Mouse (Mus musculus) midbrain, embryonic 10.5 days (tissue): Measurements from ENCODE around the gene Gabarapl2. TPM values are rescaled to one million over a fixed set of nuclear protein-coding genes. Genes with fewer than 3 reads are reported as not detected.
A peak's percentile ranks its signal among the peaks of the same experiment; 100 is the strongest.

Source experiments
- DNase-seq: peaks from one replicate; pipeline ENCODE4 v3.0.0-alpha.2; 2017; ENCODE audit warnings: low spot score
- H3K27ac ChIP-seq: fragments of 300-500 bp; sonication (generic); replicated peaks from 2 replicates; pipeline ENCODE4 v1.5.1; 2016; ENCODE audit warnings: mild to moderate bottlenecking
- H3K27me3 ChIP-seq: fragments of 300-500 bp; sonication (generic); 2 replicates; pipeline ENCODE4 v1.6.1; 2016; ENCODE audit warnings: low read depth, mild to moderate bottlenecking; ENCODE audit not compliant: poor library complexity, severe bottlenecking
- H3K36me3 ChIP-seq: fragments of 300-500 bp; sonication (generic); 2 replicates; pipeline ENCODE4 v1.6.1; 2016; ENCODE audit warnings: mild to moderate bottlenecking, moderate library complexity
- H3K4me1 ChIP-seq: fragments of 300-500 bp; sonication (generic); 2 replicates; pipeline ENCODE4 v1.6.1; 2016
- H3K4me3 ChIP-seq: fragments of 300-500 bp; sonication (generic); 2 replicates; pipeline ENCODE4 v1.5.1; 2016; ENCODE audit warnings: mild to moderate bottlenecking, moderate library complexity
- H3K9me3 ChIP-seq: fragments of 300-500 bp; sonication (generic); replicated peaks from 2 replicates; pipeline ENCODE4 v1.6.1; 2016; ENCODE audit warnings: mild to moderate bottlenecking
- WGBS: fragments of 180-500 bp; shearing (Covaris S2); methylation state at CpG from one replicate; pipeline ENCODE4 v1.1.7; 2016; 5-methylcytosine and 5-hydroxymethylcytosine counted together
- polyA plus RNA-seq: library from polyadenylated mRNA; unstranded; fragments of >200 nt; fragmentation: Nextera tagmentation; extraction: Ambion mirVana; gene quantifications from 2 replicates; pipeline ENCODE4 v1.2.1, GENCODE M21; 2016

The Gabarapl2 gene
- polyA plus RNA-seq, 1 experiment from 2014 or later, result 235 TPM

DNA sequence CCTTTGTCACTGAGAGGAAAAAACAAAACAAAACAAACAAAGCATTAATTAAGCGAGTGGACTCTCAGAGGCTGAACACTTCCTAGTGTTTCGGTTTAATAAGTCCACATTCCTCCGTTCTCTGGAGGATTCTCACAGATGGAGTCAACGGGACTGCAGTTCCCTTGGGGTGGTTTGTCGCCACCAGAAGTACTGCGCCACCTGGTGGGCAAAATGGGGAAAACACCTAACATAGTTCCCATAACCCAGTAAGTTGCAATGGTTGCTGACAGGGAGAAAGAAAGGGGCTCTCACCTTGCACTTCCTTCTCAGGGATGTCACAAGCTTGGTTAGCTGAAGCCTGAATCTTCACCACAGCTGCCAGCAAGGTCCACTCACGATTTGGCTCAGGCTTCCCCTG, 49.4 kb downstream of the Gabarapl2 start:
- 23% methylated on average over 7 of the region's 7 CpGs for WGBS
- Histone ChIP-seq H3K4me1 (peaks cover 11% of the 10 kb centered on the region), H3K36me3 (peaks cover 68% of the 10 kb centered on the region), H3K27ac (no peak overlapping the region), H3K9me3 (no peaks in the 10 kb centered on the region), H3K4me3 (no peak overlapping the region), H3K27me3 (no peaks in the 10 kb centered on the region)
- peak; percentile 79 for DNase-seq

DNA sequence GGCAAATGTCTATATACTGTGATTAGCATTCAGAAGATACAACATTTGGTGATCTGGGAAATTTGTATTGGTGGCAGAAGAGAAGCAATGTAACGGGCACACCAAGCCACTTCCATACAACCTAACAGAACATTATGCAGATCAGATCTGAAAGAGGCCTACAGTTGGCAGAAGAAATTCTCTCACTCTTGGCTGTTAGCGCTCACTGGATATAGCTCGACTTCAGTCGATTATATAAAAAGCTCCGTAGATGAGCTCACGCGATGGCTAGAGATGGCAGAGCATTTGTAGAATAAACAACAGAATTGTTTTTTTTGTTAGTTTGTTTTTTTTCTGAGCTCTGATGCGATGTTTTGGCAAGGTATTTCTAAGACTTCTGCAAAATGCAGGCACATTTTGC, 50.8 kb downstream of the Gabarapl2 start:
- Histone ChIP-seq H3K9me3 (no peaks in the 10 kb centered on the region), H3K4me3 (peak overlapping the region; percentile 85), H3K4me1 (peaks cover 11% of the 10 kb centered on the region), H3K27me3 (no peaks in the 10 kb centered on the region), H3K36me3 (peaks cover 68% of the 10 kb centered on the region), H3K27ac (peak overlapping the region; percentile 90; the same call in 1 of the 2 replicates)
- no peak for DNase-seq
- 74% methylated on average over 8 of the region's 8 CpGs for whole genome bisulfite sequencing

DNA sequence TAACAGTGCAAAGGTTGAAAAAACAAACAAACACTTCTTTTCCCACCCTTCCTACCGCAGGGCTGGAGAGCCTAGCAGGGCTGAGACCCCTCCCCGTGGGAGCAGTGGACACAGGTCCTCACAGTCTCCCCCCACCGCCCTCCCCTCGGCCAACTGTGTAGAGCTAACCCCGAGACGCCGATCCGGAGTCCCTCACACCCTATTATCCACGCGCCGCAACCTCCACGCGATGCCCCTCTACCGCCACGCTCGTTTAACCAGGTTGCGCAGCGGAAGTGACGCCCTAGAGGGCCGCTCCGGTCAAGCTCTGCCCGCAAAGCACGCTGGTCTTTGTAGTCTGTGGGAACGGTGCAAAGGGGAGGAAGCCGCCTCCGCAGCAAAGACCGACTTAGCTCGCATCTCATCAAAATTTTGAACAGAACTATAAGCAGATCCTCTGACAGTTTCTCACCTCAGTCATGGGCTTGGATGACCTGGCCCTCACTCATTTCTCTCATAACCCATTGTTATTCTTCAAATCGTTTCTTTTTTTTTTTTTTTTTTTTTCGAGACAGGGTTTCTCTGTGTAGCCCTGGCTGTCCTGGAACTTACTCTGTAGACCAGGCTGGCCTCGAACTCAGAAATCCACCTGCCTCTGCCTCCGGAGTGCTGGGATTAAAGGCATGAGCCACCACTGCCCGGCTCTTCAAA, 51.7 kb downstream of the Gabarapl2 start, which contains the start of gene Adat1:
Adat1 (minus strand) TSS at position 290 of the 690 bp plus-strand sequence.
- WGBS, result 6% methylated on average over 33 of the region's 33 CpGs
- peak within 1 kb of the TSS; percentile 90 for H3K27ac ChIP-seq
- DNase-seq, result peak; percentile 90
- peak within 1 kb of the TSS; percentile 85 for H3K4me3 ChIP-seq
- H3K4me1 ChIP-seq, result peaks cover 11% of the 10 kb centered on the region
- H3K9me3 ChIP-seq, result no peaks in the 10 kb centered on the region
- H3K36me3 ChIP-seq, result peaks cover 71% of the 10 kb centered on the region
- no peaks in the 10 kb centered on the region for H3K27me3 ChIP-seq

DNA sequence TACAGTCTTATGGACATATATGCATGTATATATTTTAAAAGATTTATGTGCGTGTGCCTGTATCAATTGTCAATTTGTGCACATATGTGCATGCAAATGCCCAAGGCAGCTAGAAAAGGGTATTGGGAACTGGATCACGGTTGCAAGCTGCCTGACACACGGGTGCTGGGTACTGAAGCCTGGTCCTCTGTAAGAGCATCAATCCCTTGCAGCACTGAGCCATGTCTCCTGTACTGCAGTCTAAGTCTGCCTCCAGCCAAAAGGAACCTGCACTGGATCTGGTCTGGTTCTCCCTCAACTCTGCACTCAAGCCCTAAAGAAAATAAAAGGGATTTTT, 52.2 kb downstream of the Gabarapl2 start:
- H3K4me3 ChIP-seq, result no peak overlapping the region
- peaks cover 11% of the 10 kb centered on the region for H3K4me1 ChIP-seq
- 76% methylated on average over 3 of the region's 3 CpGs for WGBS
- no peak overlapping the region for H3K27ac ChIP-seq
- no peaks in the 10 kb centered on the region for H3K9me3 ChIP-seq
- no peaks in the 10 kb centered on the region for H3K27me3 ChIP-seq
- DNase-seq, result no peak
- peaks cover 71% of the 10 kb centered on the region for H3K36me3 ChIP-seq

Other genes starting within 250 kb of the Gabarapl2 start
- not detected in 2 replicates for gene Ctrb1, start 249.7 kb upstream of the Gabarapl2 start, polyA plus RNA-seq
- gene Bcar1, start 196.9 kb upstream of the Gabarapl2 start, polyA plus RNA-seq, result 52.4 and 53.7 TPM in 2 replicates
- gene Cfdp1, start 86.4 kb upstream of the Gabarapl2 start, polyA plus RNA-seq, result 205 and 225 TPM in 2 replicates
- gene Tmem170, start 64.0 kb upstream of the Gabarapl2 start, polyA plus RNA-seq, result 10.3 TPM in 2 replicates
- 2.1 and 2.9 TPM in 2 replicates for gene Chst5, start 30.3 kb upstream of the Gabarapl2 start, polyA plus RNA-seq
- gene Tmem231, start 6.8 kb upstream of the Gabarapl2 start, polyA plus RNA-seq, result 26.7 TPM in 2 replicates
- gene Adat1, start 51.6 kb downstream of the Gabarapl2 start, polyA plus RNA-seq, result 13.1 and 15.9 TPM in 2 replicates
- 245 and 265 TPM in 2 replicates for gene Kars, start 70.6 kb downstream of the Gabarapl2 start, polyA plus RNA-seq
- gene Terf2ip, start 70.7 kb downstream of the Gabarapl2 start, polyA plus RNA-seq, result 29.9 and 32.3 TPM in 2 replicates
- gene Gm6793, start 74.3 kb downstream of the Gabarapl2 start, polyA plus RNA-seq, result 0.26 and 0.76 TPM in 2 replicates